Mouse (Mus musculus) midbrain, embryonic 16.5 days (tissue): ENCODE measurements around the gene Wdr95. TPM values are rescaled to one million over a fixed set of nuclear protein-coding genes. Genes with fewer than 3 reads are reported as not detected.

ENCODE experiments used
- ATAC-seq: fragments of 200-750 bp; cut with Nextera tagmentation; 2 replicates; pipeline ENCODE4 v1.8.0; 2017; ENCODE audit warnings: moderate TSS enrichment
- H3K27ac ChIP-seq: fragments of 300-500 bp; sonication (generic); 2 replicates; pipeline ENCODE4 v1.5.1; 2014; ENCODE audit warnings: mild to moderate bottlenecking, low read length, mixed read lengths
- H3K27me3 ChIP-seq: fragments of 300-500 bp; sonication (generic); 2 replicates; pipeline ENCODE4 v1.6.1; 2014; ENCODE audit warnings: low read depth, low read length, mixed read lengths; ENCODE audit not compliant: control insufficient read depth, insufficient read depth
- H3K36me3 ChIP-seq: fragments of 300-500 bp; sonication (generic); 2 replicates; pipeline ENCODE4 v1.6.1; 2014; ENCODE audit warnings: mild to moderate bottlenecking, low read length, moderate library complexity, mixed read lengths; ENCODE audit not compliant: control insufficient read depth, insufficient read depth
- H3K4me1 ChIP-seq: fragments of 300-500 bp; sonication (generic); 2 replicates; pipeline ENCODE4 v1.6.1; 2014; ENCODE audit warnings: mild to moderate bottlenecking, low read length, mixed read lengths; ENCODE audit not compliant: control insufficient read depth, insufficient read depth
- H3K4me2 ChIP-seq: fragments of 300-500 bp; sonication (generic); 2 replicates; pipeline ENCODE4 v1.6.1; 2014; ENCODE audit warnings: mild to moderate bottlenecking, low read length, mixed read lengths
- H3K4me3 ChIP-seq: fragments of 300-500 bp; sonication (generic); 2 replicates; pipeline ENCODE4 v1.5.1; 2014; ENCODE audit warnings: low read depth, mild to moderate bottlenecking, low read length, moderate library complexity, mixed read lengths
- H3K9ac ChIP-seq: fragments of 300-500 bp; sonication (generic); 2 replicates; pipeline ENCODE4 v1.6.1; 2014; ENCODE audit warnings: low read depth, low read length, mixed read lengths
- H3K9me3 ChIP-seq: fragments of 300-500 bp; sonication (generic); replicated peaks from 2 replicates; pipeline ENCODE4 v1.6.1; 2014; ENCODE audit warnings: mild to moderate bottlenecking, low read length, mixed read lengths; ENCODE audit not compliant: control insufficient read depth, poor library complexity, severe bottlenecking
- WGBS: fragments of 180-500 bp; shearing (Covaris S2); extraction: QIAGEN DNeasy Blood & Tissue Kit; methylation state at CpG from one replicate; pipeline ENCODE4 v1.1.7; 2014; 5-methylcytosine and 5-hydroxymethylcytosine counted together
- polyA plus RNA-seq: library from polyadenylated mRNA; unstranded; fragments of >200 nt; fragmentation: Nextera tagmentation; extraction: Ambion mirVana; gene quantifications from 2 replicates; pipeline ENCODE4 v1.2.1, GENCODE M21; 2015

The Wdr95 gene
- polyA plus RNA-seq, 1 experiment from 2014 or later: 0.33 TPM

DNA sequence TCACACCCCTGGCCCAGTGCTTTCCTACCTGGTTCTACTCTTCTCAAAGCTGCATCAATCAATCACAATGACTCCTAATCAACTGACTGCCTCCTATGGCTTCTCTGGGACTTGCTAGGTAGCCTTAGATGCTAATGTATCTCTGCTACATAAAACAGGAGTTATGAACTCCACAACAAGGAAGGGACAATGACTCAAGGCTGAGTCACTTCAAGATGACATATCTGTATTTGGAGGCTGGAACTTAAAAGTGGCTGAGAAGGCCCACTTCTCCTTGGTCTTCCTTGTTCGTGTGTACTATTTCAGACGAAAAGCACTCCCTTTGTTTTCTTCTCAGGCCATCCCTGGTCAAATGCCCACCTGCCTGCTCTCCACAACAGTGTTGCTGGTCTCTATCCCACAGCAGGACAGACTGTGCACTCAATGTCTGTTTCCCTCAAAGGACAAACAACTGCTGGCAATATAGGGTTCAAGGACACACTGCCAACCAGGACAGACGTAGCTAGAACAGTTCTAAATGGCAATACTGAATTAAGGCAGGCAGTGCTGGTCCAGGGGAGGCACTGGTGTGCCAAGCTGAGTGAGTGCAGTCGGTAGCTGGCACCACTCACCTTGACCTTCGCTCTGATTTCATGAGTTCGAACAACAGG is 89.4 kb downstream of the Wdr95 start:
- Histone ChIP-seq H3K27ac (no peak overlapping the region), H3K4me3 (no peak overlapping the region), H3K4me2 (no peak overlapping the region), H3K36me3 (peaks cover 51% of the 10 kb centered on the region), H3K9me3 (no peaks in the 10 kb centered on the region), H3K9ac (no peak overlapping the region), H3K27me3 (no peaks in the 10 kb centered on the region), H3K4me1 (no peaks in the 10 kb centered on the region; the same call in 1 of the 2 replicates)
- 92% methylated on average over 6 of the region's 6 CpGs for WGBS
- ATAC-seq: no peak

DNA sequence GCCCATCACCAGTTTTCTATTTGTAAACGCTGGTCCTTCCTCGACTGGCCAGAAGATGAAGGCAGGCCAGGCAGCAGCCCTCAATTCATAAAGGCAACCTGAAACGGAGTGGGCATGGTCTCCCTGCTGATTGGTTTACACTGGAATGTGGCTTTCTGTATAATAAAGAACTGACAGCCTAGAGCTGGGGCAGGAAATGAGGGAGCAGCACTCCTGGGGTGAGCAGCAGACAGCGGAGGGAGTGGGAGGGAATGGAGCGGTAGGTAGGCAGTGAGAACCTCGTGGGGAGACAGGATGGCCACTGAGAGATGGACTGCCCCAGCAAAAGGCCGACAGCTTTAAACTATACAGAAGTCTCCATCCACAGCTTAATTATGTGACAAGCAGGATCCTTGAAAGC is 93.7 kb downstream of the Wdr95 start:
- no peaks in the 10 kb centered on the region for H3K4me1 ChIP-seq
- no peak overlapping the region for H3K27ac ChIP-seq
- ATAC-seq: no peak
- no peak overlapping the region for H3K9ac ChIP-seq
- H3K4me3 ChIP-seq: no peak overlapping the region
- WGBS: 79% methylated on average over 7 of the region's 7 CpGs
- H3K9me3 ChIP-seq: no peaks in the 10 kb centered on the region
- peaks cover 44% of the 10 kb centered on the region for H3K36me3 ChIP-seq
- H3K4me2 ChIP-seq: no peak overlapping the region
- H3K27me3 ChIP-seq: no peaks in the 10 kb centered on the region

DNA sequence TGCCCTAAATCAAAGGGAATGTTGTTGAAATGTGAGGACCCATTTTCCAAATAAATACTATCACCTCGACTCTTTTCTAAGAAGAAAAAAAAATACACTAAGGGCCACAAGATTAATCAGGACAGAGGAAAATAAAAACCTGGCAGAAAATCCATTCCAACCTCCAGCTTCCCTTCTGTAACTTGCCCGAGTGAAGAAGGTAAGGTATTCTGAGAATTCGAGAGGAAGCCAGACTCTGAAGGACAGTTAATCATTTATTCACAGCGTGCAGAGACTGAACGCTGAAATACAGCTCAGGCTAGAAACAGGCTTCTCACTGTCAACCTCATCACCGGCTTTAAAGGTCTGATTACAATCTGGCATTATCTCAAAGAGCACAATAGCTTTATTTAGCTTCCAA is 94.2 kb downstream of the Wdr95 start:
- Histone ChIP-seq H3K27me3 (no peaks in the 10 kb centered on the region), H3K36me3 (peaks cover 42% of the 10 kb centered on the region), H3K27ac (no peak overlapping the region), H3K9ac (no peak overlapping the region), H3K4me3 (no peak overlapping the region), H3K9me3 (no peaks in the 10 kb centered on the region), H3K4me1 (no peaks in the 10 kb centered on the region), H3K4me2 (no peak overlapping the region)
- WGBS: 84% methylated on average over 6 of the region's 6 CpGs
- ATAC-seq: no peak

DNA sequence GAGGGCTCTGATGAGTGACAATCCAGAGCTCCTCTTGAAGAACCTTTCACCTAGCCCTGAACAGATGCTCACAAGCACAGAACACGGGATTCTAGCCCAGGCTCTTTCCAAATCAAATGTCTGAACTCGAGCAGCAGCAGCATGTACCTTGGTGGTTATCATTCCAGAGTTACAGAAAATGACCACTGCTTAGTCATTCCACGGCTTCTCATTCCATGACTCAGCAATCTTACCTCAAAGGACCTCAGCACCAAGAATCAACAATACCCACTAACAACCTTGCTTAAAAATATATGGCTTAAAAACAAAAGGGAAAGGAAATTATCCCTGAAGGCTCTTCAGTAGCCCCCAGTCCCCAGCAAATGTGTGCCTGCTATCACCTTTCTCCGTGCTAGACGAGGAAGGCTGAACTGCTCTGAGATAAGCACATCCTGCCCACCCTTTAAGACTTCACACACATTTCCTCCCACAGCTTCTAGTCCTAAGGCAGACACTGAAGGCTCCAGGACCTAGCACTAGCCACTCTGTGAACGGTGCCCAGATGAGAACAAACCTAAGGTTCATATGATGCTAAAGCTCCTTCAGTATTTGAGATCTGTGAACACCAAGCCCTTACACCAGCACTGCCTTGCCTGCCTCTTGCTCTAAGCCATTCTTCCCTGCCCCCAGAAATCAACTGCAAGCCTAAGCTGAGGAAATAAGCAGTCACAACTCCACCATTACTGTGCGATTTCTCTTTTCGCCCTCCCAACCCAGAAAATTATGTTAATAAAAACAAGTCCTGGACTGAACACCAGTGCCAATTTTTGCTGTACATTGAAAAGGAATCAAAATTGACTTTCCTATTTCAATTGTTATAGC is 95.6 kb downstream of the Wdr95 start:
- H3K4me1 ChIP-seq: no peaks in the 10 kb centered on the region
- H3K36me3 ChIP-seq: peaks cover 31% of the 10 kb centered on the region
- 89% methylated on average over 8 of the region's 8 CpGs for WGBS
- no peak overlapping the region for H3K27ac ChIP-seq
- no peak overlapping the region for H3K4me2 ChIP-seq
- H3K9ac ChIP-seq: no peak overlapping the region
- ATAC-seq: no peak
- no peaks in the 10 kb centered on the region for H3K27me3 ChIP-seq
- H3K9me3 ChIP-seq: no peaks in the 10 kb centered on the region
- no peak overlapping the region for H3K4me3 ChIP-seq

DNA sequence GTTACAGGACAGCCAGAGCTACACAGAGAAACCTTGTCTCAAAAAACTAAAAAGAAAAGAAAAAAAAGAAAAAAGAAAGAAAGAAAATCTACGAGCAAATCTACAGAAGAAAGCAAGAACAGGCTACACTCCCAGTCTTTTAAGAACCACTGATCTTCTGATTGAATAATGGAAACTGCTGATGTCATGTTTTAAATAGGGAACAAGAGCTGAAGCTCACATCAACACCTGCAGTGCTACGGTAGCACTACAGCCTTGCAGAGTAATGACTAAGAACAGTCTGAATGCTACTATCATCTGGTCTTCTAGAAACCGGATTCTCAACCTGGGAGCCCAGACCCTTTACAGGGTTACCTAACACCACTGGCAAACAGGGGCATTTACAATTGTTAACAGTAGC is 97.1 kb downstream of the Wdr95 start:
- no peak overlapping the region for H3K4me3 ChIP-seq
- H3K4me1 ChIP-seq: no peaks in the 10 kb centered on the region
- no peak overlapping the region for H3K9ac ChIP-seq
- H3K27ac ChIP-seq: no peak overlapping the region
- WGBS: 89% methylated on average over 3 of the region's 3 CpGs
- H3K4me2 ChIP-seq: no peak overlapping the region
- no peaks in the 10 kb centered on the region for H3K27me3 ChIP-seq
- no peak for ATAC-seq
- H3K9me3 ChIP-seq: no peaks in the 10 kb centered on the region
- H3K36me3 ChIP-seq: peaks cover 30% of the 10 kb centered on the region

DNA sequence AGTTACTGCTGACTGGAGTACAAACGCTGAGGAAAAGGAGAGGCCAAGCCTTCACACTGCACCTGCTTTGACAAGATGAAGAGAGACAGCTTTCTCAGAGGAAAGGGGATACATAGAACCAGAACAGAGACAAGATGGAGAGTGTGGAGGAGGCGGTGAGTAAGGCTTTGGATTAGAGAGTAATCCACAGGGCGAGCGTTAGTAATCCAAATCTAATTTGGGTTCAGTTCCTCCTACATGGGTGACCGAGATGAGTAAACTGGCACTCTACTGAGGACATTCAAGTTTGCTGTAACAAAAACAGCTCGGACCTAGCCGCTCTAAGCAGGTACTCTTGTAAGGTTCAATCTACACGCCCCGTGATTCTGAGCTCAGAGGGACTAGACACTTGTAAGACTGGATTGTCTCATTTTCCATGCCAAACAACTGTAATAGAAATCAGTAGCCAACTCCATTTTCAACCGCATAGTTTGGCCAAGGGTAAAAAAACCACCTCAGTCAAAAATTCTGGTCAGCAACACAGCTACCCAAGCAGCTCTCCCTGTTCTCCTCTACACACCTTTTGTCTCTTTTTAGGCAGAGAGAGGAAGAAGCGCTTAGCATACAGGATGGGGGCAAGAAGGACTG is 106.0 kb downstream of the Wdr95 start:
- no peak for ATAC-seq
- WGBS: 63% methylated on average over 11 of the region's 11 CpGs
- Histone ChIP-seq H3K9me3 (no peaks in the 10 kb centered on the region), H3K4me1 (peaks cover 23% of the 10 kb centered on the region), H3K4me3 (peak overlapping the region; percentile 78), H3K36me3 (peaks cover 19% of the 10 kb centered on the region), H3K9ac (peak overlapping the region; percentile 75; the same call in 1 of the 2 replicates), H3K27me3 (no peaks in the 10 kb centered on the region), H3K27ac (no peak overlapping the region), H3K4me2 (peak overlapping the region; percentile 77)

DNA sequence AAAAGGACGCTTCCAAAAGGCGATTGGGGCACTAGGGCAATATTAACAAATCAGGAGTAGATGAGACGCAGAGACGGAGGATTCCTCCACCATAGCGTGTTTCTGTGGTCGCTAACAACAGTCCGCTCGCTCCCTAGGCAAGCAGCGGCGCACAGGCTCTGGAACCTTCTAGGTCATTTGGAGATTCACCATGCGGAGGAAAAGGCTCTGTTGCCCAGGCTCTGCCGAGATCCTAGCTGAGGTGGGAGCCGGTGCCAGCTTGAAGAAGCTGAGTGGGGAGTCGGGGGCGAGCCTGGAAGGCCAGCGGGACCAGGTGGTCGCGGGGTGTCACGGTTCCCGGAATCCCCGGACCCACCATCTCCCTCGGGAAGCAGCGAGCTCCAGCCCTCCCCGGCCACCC is 107.1 kb downstream of the Wdr95 start:
- no peaks in the 10 kb centered on the region for H3K9me3 ChIP-seq
- under 1% methylated on average over 24 of the region's 24 CpGs for WGBS
- peak overlapping the region; percentile 78 for H3K4me3 ChIP-seq
- H3K9ac ChIP-seq: peak overlapping the region; percentile 75
- ATAC-seq: 0 out of 2 replicates have a peak, but pooled peaks have one; percentile 2
- H3K27me3 ChIP-seq: no peaks in the 10 kb centered on the region
- peak overlapping the region; percentile 77 for H3K4me2 ChIP-seq
- peaks cover 23% of the 10 kb centered on the region for H3K4me1 ChIP-seq
- H3K36me3 ChIP-seq: peaks cover 14% of the 10 kb centered on the region
- H3K27ac ChIP-seq: peak overlapping the region; percentile 86

DNA sequence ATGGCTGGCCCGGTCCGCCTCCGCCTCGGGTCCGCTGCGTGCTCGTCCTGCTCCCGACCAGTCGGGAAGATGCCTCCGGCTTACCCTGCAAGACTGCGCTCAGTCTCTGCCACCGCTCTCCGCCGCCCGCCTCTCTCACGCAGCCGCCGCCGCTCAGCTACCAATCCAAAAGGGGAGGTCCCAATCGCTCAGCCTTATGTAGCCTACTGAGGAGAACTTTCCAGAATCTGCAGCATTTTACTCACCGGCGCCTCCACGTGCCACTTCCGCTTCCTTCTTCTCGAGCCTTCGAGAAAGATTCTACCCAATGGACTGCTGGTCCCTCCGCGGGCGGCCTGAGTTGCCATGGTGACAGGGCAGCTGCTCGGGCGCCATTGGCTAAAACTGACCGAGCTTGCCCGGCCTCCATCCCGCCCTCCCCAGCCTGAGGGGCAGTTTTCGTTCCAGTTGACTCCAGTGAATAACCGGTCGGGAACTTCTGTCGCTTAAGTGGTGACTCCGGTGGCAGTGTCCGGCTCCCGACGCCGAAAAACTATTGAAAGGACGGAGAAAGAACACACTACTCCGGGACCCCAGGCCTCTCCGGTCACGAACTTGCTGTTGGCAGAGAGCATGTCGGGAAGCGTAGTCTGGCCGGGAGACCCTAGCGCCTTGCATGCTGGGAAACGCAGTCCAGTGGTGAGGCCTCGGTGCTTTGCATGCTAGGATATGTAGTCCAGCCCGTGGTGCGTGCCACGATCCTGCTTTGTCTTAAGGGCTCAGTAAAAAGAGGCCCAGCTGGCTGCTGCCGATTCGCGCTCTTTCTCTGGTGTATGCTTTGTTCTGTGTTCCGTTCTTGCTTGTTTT is 107.8 kb downstream of the Wdr95 start, which contains the start of gene Hsph1:
Gene Hsph1, minus strand, starts transcription at position 302 of the 846 bp plus-strand sequence.
- Histone ChIP-seq H3K9me3 (no peaks in the 10 kb centered on the region), H3K27me3 (no peaks in the 10 kb centered on the region), H3K27ac (peak within 1 kb of the TSS; percentile 86), H3K4me1 (peaks cover 23% of the 10 kb centered on the region), H3K4me3 (peak within 1 kb of the TSS; percentile 78), H3K4me2 (peak within 1 kb of the TSS; percentile 77), H3K36me3 (peaks cover 7% of the 10 kb centered on the region; the same call in 1 of the 2 replicates), H3K9ac (peak within 1 kb of the TSS; percentile 75)
- WGBS: under 1% methylated on average over 60 of the region's 60 CpGs
- peak; percentile 99 for ATAC-seq
